Mouse (Mus musculus): ENCODE results near the gene Tmem132e.

Gene Tmem132e

GRCm38 (mm10) chr11:82388371-82389313 is at the start of gene Tmem132e:
Tmem132e (plus strand) TSS chr11:82388900.
- peak in 1 of 2 experiments; percentile 11 for DNase-seq (ENCODE audit: low spot score in 2 of 2)

DNA sequence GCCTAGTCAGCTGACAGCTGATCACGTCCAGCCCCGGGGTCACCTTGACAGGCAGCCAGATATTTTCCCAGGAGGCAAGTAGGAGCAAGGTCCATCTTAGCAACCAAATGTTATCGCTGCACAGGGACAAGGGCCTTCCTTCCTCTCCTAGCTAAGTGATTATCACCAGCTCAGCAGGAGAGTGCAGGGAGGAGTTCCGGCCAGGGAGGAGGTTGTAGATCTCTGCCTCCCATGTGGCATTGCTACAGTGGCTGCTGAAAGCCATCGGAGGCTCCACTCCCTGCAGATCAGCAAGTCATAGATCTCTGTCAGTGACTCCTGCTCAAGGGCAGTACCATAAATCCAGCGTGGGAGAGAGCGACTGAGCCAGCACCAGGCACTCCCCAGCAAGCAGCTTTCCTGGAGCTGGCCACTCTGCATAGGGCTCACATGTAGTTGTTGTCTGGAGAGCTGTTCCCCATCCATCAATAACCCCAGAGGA is 48.7 kb upstream of the Tmem132e start:
- DNase-seq (ENCODE audit: low spot score in 2 of 2), result no peak

DNA sequence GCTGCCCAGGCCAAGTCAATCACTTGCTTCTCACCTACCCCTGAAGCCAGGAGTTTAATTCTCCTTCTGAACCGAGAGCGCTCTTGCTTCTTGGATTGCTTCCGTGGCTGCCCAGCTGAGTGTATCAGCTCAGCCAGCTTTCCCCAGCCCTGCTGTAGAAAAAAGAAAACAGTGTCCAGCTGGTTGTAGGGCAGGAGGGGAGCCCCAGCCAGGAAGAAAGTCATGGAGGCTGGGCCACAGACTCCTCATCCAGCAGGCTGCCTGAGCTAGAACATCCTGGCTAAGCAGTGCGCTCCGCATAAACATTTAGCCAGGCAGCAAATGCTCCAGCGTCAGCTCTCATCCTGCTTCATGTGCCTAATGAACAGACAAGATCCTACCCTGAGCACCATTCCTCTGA is 48.3 kb upstream of the Tmem132e start:
- no peak for DNase-seq (ENCODE audit: low spot score in 2 of 2)

DNA sequence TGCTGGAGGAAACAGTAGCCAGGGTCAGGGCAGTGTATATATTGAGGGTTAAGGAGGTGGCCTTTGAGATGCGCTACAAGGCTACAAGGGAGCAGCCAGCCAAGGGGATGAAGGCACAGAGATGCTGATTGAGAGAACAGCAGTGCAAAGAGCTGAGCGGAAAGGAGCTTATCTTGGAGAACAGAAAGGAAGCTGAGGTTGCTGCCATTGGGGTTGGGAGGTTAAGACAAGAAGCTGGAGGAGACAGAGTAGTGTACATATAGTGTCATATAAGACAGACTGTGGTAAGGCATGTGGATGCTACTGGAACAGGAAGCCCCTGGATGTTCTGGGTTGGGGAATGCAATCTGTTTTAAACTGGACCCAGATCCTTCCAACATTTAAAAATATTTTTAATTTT is 47.8 kb upstream of the Tmem132e start:
- no peak for DNase-seq (ENCODE audit: low spot score in 2 of 2)

GRCm38 (mm10) chr11:82351039-82351438 is 37.7 kb upstream of the Tmem132e start:
- DNase-seq (ENCODE audit: low spot score in 2 of 2), result no peak

- DNase-seq (ENCODE audit: low spot score in 2 of 2), result no peak
Observed at GRCm38 (mm10) chr11:82370151-82370550, 18.5 kb upstream of the Tmem132e start.

GRCm38 (mm10) chr11:82371577-82371976 is 17.1 kb upstream of the Tmem132e start:
- peak in 1 of 2 experiments; percentile 3 for DNase-seq (ENCODE audit: low spot score in 2 of 2)

DNA sequence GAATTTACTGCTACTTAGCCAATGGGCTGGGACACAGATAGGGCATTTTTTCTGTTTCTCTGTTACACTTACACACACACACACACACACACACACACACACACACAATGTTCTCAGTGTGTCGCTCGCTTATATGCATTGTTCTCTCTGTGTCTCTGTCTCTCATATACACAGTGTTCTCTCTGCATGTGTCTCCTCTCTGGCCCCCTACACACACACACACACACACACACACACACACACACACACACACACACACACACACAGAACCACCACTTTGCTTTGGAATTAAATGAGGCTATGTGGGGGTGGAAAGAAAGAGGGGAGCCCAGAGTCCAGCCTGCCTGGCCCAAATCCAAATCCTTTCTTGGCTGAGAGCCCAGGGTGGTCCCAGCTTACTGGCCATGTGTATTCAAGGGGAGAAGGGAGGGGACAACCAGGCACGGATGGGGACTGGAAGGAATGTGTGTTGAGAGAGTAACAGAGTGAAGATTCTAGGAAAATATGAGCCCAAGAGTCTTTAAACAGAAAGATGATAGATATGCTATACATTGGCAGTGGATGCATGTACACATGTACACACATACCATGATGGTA is 8.0 kb upstream of the Tmem132e start:
- DNase-seq (ENCODE audit: low spot score in 2 of 2), result no peak

GRCm38 (mm10) chr11:82386970-82387540 is 1.6 kb upstream of the Tmem132e start:
- no peak for DNase-seq (ENCODE audit: low spot score in 2 of 2)

DNA sequence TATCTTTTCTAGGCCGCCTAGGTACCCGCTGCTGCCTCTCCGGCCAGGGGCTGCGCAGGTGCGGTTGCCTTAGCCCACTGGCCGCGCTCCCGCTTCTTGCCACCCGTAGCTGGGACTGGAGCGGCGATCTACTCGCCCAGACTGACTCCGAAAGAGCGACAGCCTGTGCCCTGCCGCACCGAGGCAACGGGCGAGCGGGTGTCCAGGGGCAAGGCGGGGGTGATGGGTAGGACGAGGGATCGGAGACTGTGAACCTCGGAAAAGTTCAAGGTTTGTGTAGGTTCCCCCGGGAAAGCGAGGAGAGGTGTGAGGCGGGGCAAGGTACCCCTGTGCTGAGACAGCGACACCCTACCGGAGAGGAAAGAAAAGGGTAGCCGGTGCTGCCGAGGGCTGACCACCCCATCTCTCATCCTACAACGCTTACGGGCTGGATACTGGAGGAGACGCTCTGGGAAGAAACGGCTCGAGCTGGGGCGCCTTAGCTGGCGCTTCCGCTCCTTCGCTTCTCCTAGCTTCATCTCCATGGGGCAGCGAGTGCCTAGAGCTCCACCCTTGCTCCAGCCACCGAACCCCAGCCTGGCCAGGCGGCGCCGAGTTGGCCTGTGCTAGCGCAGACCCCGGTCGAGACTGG is 874 bp upstream of the Tmem132e start:
- peak in 1 of 2 experiments; percentile 14 for DNase-seq (ENCODE audit: low spot score in 2 of 2)

GRCm38 (mm10) chr11:82389396-82390291 is 944 bp downstream of the Tmem132e start:
- DNase-seq (ENCODE audit: low spot score in 2 of 2), result no peak

DNA sequence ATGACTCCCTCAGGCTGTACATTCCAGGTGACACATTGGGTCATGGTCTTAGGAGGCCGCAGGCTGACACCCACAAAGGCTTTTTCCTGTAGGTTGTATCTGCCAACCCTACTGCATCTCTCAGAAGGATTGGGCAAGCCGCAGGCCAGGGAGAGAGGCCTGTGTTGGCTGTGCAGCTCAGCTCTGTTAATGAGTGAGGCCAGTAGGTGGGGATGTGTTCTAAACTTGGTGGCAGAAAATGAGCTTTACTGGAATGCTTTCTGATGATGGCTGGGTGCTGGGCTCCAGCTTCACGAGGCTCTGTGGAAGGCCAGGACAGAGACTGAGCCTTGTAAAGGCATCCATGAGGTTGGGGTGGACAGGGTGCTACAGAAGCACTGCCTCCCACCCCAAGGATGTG is 3.6 kb downstream of the Tmem132e start:
- DNase-seq (ENCODE audit: low spot score in 2 of 2), result no peak

DNA sequence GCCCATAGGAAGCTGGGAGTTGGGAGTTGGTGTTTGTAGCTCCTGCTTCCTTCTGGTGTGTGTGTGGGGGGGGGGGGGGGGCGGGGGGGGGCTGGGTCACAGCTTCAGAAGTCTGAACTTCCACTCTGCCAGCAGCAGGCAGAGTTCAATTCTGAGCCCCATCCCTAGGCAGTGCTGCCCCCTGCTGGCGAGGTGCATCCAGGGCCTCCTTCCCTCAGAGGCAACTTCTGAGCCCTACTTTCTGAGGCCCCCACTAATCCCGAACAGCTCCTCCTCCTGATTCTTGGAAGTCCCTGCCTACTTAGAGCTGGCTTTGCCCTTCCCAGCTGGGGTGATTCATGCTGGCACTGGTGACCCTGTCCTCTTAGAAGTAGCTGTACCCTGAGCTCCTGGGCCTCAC is 10.9 kb downstream of the Tmem132e start:
- DNase-seq (ENCODE audit: low spot score in 2 of 2), result no peak

DNA sequence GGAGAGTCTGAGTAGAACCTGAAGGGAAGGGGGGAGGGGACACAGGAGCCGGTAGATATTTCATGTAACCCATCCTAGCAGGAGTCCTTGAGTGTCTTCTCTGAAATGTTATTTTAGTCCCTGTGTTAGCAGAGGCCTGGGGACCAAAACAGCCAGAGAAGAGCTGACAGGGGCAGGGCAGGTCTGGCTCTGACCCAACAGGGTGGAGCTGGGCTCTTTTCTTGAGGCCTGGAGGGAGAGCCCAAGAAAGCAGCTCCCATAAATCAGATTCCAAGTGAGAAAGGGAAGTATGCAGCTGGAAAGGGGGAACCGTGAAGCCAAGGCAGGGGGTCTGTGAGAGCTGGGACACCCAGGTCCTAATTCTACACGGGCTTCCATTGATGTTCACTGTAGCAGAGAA is 16.9 kb downstream of the Tmem132e start:
- no peak for DNase-seq (ENCODE audit: low spot score in 2 of 2)

- DNase-seq (ENCODE audit: low spot score in 2 of 2), result no peak
Observed at GRCm38 (mm10) chr11:82406358-82407221, 17.9 kb downstream of the Tmem132e start.

DNA sequence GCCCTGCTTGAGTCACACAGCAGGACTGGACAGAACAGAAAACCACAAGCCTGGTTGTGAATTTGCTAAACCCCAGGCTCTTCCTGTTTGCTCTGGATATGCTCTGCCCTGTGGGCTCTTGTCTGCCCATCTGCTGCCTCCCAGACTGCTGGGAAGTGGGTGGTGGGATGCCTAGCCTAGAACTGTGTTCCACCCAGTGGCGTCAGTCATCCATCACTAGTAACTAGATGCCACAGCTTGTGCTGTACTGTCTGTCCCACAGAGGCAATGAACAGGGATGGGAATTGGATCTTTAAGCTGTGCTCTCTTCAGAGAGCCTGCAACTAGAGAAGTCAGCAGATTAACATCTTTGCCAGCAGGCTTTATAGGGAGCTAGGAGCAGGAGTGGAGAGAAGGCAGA is 23.8 kb downstream of the Tmem132e start:
- no peak for DNase-seq (ENCODE audit: low spot score in 2 of 2)

GRCm38 (mm10) chr11:82418337-82419041 is 29.8 kb downstream of the Tmem132e start:
- DNase-seq (ENCODE audit: low spot score in 2 of 2), result no peak

DNA sequence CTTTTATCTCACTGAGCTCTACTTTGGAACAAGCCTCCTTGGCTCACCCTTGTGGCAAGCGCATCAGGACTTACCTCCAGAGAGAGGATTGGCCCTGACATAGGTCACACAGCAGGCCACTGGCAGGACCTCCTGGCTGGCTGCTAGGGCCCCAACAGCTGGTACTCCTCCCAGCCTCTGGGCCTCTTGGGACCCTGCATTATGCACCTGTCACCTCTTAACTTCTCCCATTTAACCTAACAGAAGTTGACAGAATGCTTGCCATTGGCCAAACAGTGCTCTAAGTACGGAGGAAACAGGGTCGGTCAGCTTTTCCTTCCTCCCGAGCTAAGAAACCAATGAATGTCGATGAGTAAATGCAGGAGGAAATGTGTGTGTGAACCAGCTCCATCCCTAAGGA is 33.2 kb downstream of the Tmem132e start:
- no peak for DNase-seq (ENCODE audit: low spot score in 2 of 2)

GRCm38 (mm10) chr11:82423521-82423920 is 34.8 kb downstream of the Tmem132e start:
- DNase-seq (ENCODE audit: low spot score in 2 of 2), result no peak
